Mouse (Mus musculus): Measurements from ENCODE around the gene Dusp9. TPM values are rescaled to one million over a fixed set of nuclear protein-coding genes. Genes with fewer than 3 reads are reported as not detected.

The Dusp9 gene
- polyA plus RNA-seq (2014; fragmentation: Nextera tagmentation; extraction: Ambion mirVana): 4.1 and 6.6 TPM in 2 replicates

GRCm38 (mm10) chrX:73639255-73639675, at the start of gene Dusp9:
Dusp9 (plus strand) TSS chrX:73639419.
- H3K9me3 ChIP-seq (ENCODE audit: low read depth, low read length): no peaks in the 10 kb centered on the region
- peak within 1 kb of the TSS; percentile 53 for H3K9ac ChIP-seq
- TF ChIP-seq CTCF (IDR thresholded peaks at IDR 0.05; ENCODE audit: low read depth): no peak
- no peaks in the 10 kb centered on the region for H3K4me1 ChIP-seq (ENCODE audit: insufficient read depth)
- peak within 1 kb of the TSS; percentile 68 for H3K4me2 ChIP-seq
- WGBS: 8% methylated on average over 27 of the region's 28 CpGs
- DNase-seq (peak; percentile 73), ATAC-seq (ENCODE audit: insufficient read depth) (peak; percentile 82)
- H3K27me3 ChIP-seq (ENCODE audit: insufficient read depth, low read length): peaks cover 32% of the 10 kb centered on the region
- H3K27ac ChIP-seq (ENCODE audit: low read depth): no peak within 1 kb of the TSS
- H3K36me3 ChIP-seq (ENCODE audit: insufficient read depth): no peaks in the 10 kb centered on the region
- peak within 1 kb of the TSS; percentile 37 for H3K4me3 ChIP-seq (ENCODE audit: low read depth, low read length)

- WGBS: 22% methylated on average over 6 of the region's 6 CpGs
- peak; percentile 59 for TF ChIP-seq CTCF (IDR thresholded peaks at IDR 0.05; ENCODE audit: low read depth)
- Histone ChIP-seq H3K4me1 (ENCODE audit: insufficient read depth) (no peaks in the 10 kb centered on the region), H3K4me3 (ENCODE audit: low read depth, low read length) (no peak overlapping the region), H3K9me3 (ENCODE audit: low read depth, low read length) (no peaks in the 10 kb centered on the region), H3K4me2 (no peak overlapping the region), H3K27ac (ENCODE audit: low read depth) (no peak overlapping the region), H3K9ac (no peak overlapping the region), H3K36me3 (ENCODE audit: insufficient read depth) (no peaks in the 10 kb centered on the region), H3K27me3 (ENCODE audit: insufficient read depth, low read length) (no peaks in the 10 kb centered on the region)
- ATAC-seq (ENCODE audit: insufficient read depth) (peak; percentile 68), DNase-seq (peak; percentile 65)
Observed at GRCm38 (mm10) chrX:73593212-73593611, 46.0 kb upstream of the Dusp9 start.

- no peaks in the 10 kb centered on the region for H3K27me3 ChIP-seq (ENCODE audit: insufficient read depth, low read length)
- no peaks in the 10 kb centered on the region for H3K9me3 ChIP-seq (ENCODE audit: low read depth, low read length)
- H3K9ac ChIP-seq: no peak overlapping the region
- WGBS: 20% methylated on average over 12 of the region's 12 CpGs
- H3K36me3 ChIP-seq (ENCODE audit: insufficient read depth): no peaks in the 10 kb centered on the region
- no peak overlapping the region for H3K4me3 ChIP-seq (ENCODE audit: low read depth, low read length)
- DNase-seq (peak; percentile 9), ATAC-seq (ENCODE audit: insufficient read depth) (no peak)
- no peaks in the 10 kb centered on the region for H3K4me1 ChIP-seq (ENCODE audit: insufficient read depth)
- H3K4me2 ChIP-seq: peak overlapping the region; percentile 18; the same call in 1 of the 2 replicates
- H3K27ac ChIP-seq (ENCODE audit: low read depth): no peak overlapping the region
- no peak for TF ChIP-seq CTCF (IDR thresholded peaks at IDR 0.05; ENCODE audit: low read depth)
Observed at GRCm38 (mm10) chrX:73594451-73595121, 44.6 kb upstream of the Dusp9 start.

- no peaks in the 10 kb centered on the region for H3K4me1 ChIP-seq (ENCODE audit: insufficient read depth)
- H3K4me2 ChIP-seq: no peak overlapping the region
- no peaks in the 10 kb centered on the region for H3K36me3 ChIP-seq (ENCODE audit: insufficient read depth)
- H3K27ac ChIP-seq (ENCODE audit: low read depth): no peak overlapping the region
- DNase-seq (no peak), ATAC-seq (ENCODE audit: insufficient read depth) (no peak)
- H3K9ac ChIP-seq: no peak overlapping the region
- 58% methylated on average over 4 of the region's 4 CpGs for WGBS
- no peak overlapping the region for H3K4me3 ChIP-seq (ENCODE audit: low read depth, low read length)
- no peak for TF ChIP-seq CTCF (IDR thresholded peaks at IDR 0.05; ENCODE audit: low read depth)
- no peaks in the 10 kb centered on the region for H3K27me3 ChIP-seq (ENCODE audit: insufficient read depth, low read length)
- no peaks in the 10 kb centered on the region for H3K9me3 ChIP-seq (ENCODE audit: low read depth, low read length)
Observed at GRCm38 (mm10) chrX:73595297-73595938, 43.8 kb upstream of the Dusp9 start.

GRCm38 (mm10) chrX:73601456-73601855, 37.8 kb upstream of the Dusp9 start:
- 79% methylated on average over 1 of the region's 1 CpGs for WGBS
- no peak overlapping the region for H3K4me2 ChIP-seq
- H3K4me3 ChIP-seq (ENCODE audit: low read depth, low read length): no peak overlapping the region
- no peaks in the 10 kb centered on the region for H3K27me3 ChIP-seq (ENCODE audit: insufficient read depth, low read length)
- ATAC-seq (ENCODE audit: insufficient read depth) (no peak), DNase-seq (no peak)
- H3K4me1 ChIP-seq (ENCODE audit: insufficient read depth): no peaks in the 10 kb centered on the region
- no peak for TF ChIP-seq CTCF (IDR thresholded peaks at IDR 0.05; ENCODE audit: low read depth)
- no peak overlapping the region for H3K27ac ChIP-seq (ENCODE audit: low read depth)
- H3K36me3 ChIP-seq (ENCODE audit: insufficient read depth): no peaks in the 10 kb centered on the region
- no peak overlapping the region for H3K9ac ChIP-seq
- no peaks in the 10 kb centered on the region for H3K9me3 ChIP-seq (ENCODE audit: low read depth, low read length)

GRCm38 (mm10) chrX:73613665-73614064, 25.6 kb upstream of the Dusp9 start:
- H3K9ac ChIP-seq: no peak overlapping the region
- TF ChIP-seq CTCF (IDR thresholded peaks at IDR 0.05; ENCODE audit: low read depth): no peak
- no peaks in the 10 kb centered on the region for H3K4me1 ChIP-seq (ENCODE audit: insufficient read depth)
- H3K9me3 ChIP-seq (ENCODE audit: low read depth, low read length): no peaks in the 10 kb centered on the region
- H3K4me2 ChIP-seq: no peak overlapping the region
- no peak overlapping the region; the same call in 1 of the 2 replicates for H3K27ac ChIP-seq (ENCODE audit: low read depth)
- H3K36me3 ChIP-seq (ENCODE audit: insufficient read depth): no peaks in the 10 kb centered on the region
- DNase-seq (no peak), ATAC-seq (ENCODE audit: insufficient read depth) (0 out of 2 replicates have a peak, but pooled peaks have one; percentile 24)
- no peaks in the 10 kb centered on the region for H3K27me3 ChIP-seq (ENCODE audit: insufficient read depth, low read length)
- no peak overlapping the region for H3K4me3 ChIP-seq (ENCODE audit: low read depth, low read length)
- 50% methylated on average over 4 of the region's 4 CpGs for WGBS

DNA sequence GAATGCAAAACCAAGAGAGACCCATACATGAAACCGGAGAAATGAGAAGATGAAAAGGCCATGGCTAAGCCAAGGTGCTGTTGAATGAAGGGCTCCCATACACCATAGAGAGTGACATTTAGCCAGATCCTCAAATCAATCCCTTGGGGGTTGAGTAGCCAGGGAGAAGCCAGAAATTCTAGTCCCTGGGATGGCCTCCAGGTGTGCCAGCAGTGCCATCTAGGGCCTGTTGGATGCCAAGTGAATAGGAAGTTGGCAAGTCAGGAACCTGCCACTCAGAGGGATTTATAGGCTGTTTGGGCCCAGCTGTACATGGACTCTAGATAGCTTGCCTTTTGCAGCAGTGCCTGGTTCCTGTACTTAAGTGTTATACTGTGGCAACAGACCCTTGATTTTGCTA, 23.3 kb upstream of the Dusp9 start:
- H3K27ac ChIP-seq (ENCODE audit: low read depth): no peak overlapping the region
- no peaks in the 10 kb centered on the region for H3K27me3 ChIP-seq (ENCODE audit: insufficient read depth, low read length)
- no peak overlapping the region for H3K4me2 ChIP-seq
- H3K4me3 ChIP-seq (ENCODE audit: low read depth, low read length): no peak overlapping the region
- H3K9me3 ChIP-seq (ENCODE audit: low read depth, low read length): no peaks in the 10 kb centered on the region
- H3K36me3 ChIP-seq (ENCODE audit: insufficient read depth): no peaks in the 10 kb centered on the region
- no peak for TF ChIP-seq CTCF (IDR thresholded peaks at IDR 0.05; ENCODE audit: low read depth)
- H3K4me1 ChIP-seq (ENCODE audit: insufficient read depth): no peaks in the 10 kb centered on the region
- ATAC-seq (ENCODE audit: insufficient read depth) (no peak), DNase-seq (no peak)
- H3K9ac ChIP-seq: no peak overlapping the region
- WGBS: 96% methylated on average over 1 of the region's 1 CpGs
